Mouse (Mus musculus) stomach, embryonic 14.5 days (tissue): ENCODE results near the gene Mid1. TPM values are rescaled to one million over a fixed set of nuclear protein-coding genes. Genes with fewer than 3 reads are reported as not detected.
"Not testable (repeated sequence)": the region's sequence is repeated elsewhere in the genome, so short reads cannot be mapped to it uniquely, and the experiment has no call there.

Source experiments
- ATAC-seq: fragments of 200-750 bp; cut with Nextera tagmentation; 2 replicates; pipeline ENCODE4 v1.8.0; 2017; ENCODE audit warnings: low read depth, moderate TSS enrichment; ENCODE audit not compliant: insufficient number of reproducible peaks, insufficient read depth, low FRiP score
- H3K27ac ChIP-seq: fragments of 300-500 bp; sonication (generic); 2 replicates; pipeline ENCODE4 v1.5.1; 2014; ENCODE audit warnings: mild to moderate bottlenecking, low read length, moderate library complexity, mixed read lengths
- H3K27me3 ChIP-seq: fragments of 300-500 bp; sonication (generic); 2 replicates; pipeline ENCODE4 v1.6.1; 2014; ENCODE audit warnings: low read length, control low read depth, mixed read lengths; ENCODE audit not compliant: control insufficient read depth, insufficient read depth
- H3K36me3 ChIP-seq: fragments of 300-500 bp; sonication (generic); 2 replicates; pipeline ENCODE4 v1.6.1; 2014; ENCODE audit warnings: mild to moderate bottlenecking, control low read depth, low read length, moderate library complexity, mixed read lengths; ENCODE audit not compliant: control insufficient read depth, insufficient read depth
- H3K4me1 ChIP-seq: fragments of 300-500 bp; sonication (generic); 2 replicates; pipeline ENCODE4 v1.6.1; 2014; ENCODE audit warnings: low read length, control low read depth, mixed read lengths; ENCODE audit not compliant: control insufficient read depth, insufficient read depth
- H3K4me2 ChIP-seq: fragments of 300-500 bp; sonication (generic); replicated peaks from 2 replicates; pipeline ENCODE4 v1.6.1; 2014; ENCODE audit warnings: low read depth, low read length, control low read depth
- H3K4me3 ChIP-seq: fragments of 300-500 bp; sonication (generic); 2 replicates; pipeline ENCODE4 v1.5.1; 2014; ENCODE audit warnings: low read depth, low read length, control low read depth
- H3K9ac ChIP-seq: fragments of 300-500 bp; sonication (generic); replicated peaks from 2 replicates; pipeline ENCODE4 v1.6.1; 2014; ENCODE audit warnings: low read depth, mild to moderate bottlenecking, control low read depth, low read length, moderate library complexity, mixed read lengths
- H3K9me3 ChIP-seq: fragments of 300-500 bp; sonication (generic); 2 replicates; pipeline ENCODE4 v1.6.1; 2016; ENCODE audit warnings: low read depth, low read length, control low read depth; ENCODE audit not compliant: control insufficient read depth
- WGBS: fragments of 180-500 bp; shearing (Covaris S2); extraction: QIAGEN DNeasy Blood & Tissue Kit; methylation state at CpG from one replicate; pipeline ENCODE4 v1.1.7; 2014; 5-methylcytosine and 5-hydroxymethylcytosine counted together
- polyA plus RNA-seq: library from polyadenylated mRNA; unstranded; fragments of >200 nt; fragmentation: Nextera tagmentation; extraction: Ambion mirVana; gene quantifications from 2 replicates; pipeline ENCODE4 v1.2.1, GENCODE M21; 2014

The Mid1 gene
- polyA plus RNA-seq, 1 experiment from 2014 or later, result 14.4 TPM

- not testable (repeated sequence) for H3K4me3 ChIP-seq, H3K9ac ChIP-seq, H3K4me1 ChIP-seq, H3K9me3 ChIP-seq, H3K27ac ChIP-seq, H3K27me3 ChIP-seq, ATAC-seq, H3K4me2 ChIP-seq
- whole genome bisulfite sequencing, result 77% methylated on average over 6 of the region's 6 CpGs
- H3K36me3 ChIP-seq, result peaks cover 15% of the 10 kb centered on the region
These were observed 287.9 kb downstream of the Mid1 start for GRCm38 (mm10) chrX:169972791-169973494.

- peaks cover 15% of the 10 kb centered on the region for H3K36me3 ChIP-seq
- H3K4me1 ChIP-seq, H3K4me3 ChIP-seq, H3K9me3 ChIP-seq, H3K9ac ChIP-seq, ATAC-seq, H3K4me2 ChIP-seq, H3K27me3 ChIP-seq, H3K27ac ChIP-seq: not testable (repeated sequence)
- 62% methylated on average over 3 of the region's 3 CpGs for WGBS
These were observed 288.8 kb downstream of the Mid1 start for GRCm38 (mm10) chrX:169973806-169974205.

- not testable (repeated sequence) for H3K9ac ChIP-seq, H3K4me2 ChIP-seq, H3K27me3 ChIP-seq, H3K4me1 ChIP-seq, H3K4me3 ChIP-seq, H3K9me3 ChIP-seq, ATAC-seq, H3K27ac ChIP-seq
- WGBS, result 61% methylated on average over 4 of the region's 4 CpGs
- H3K36me3 ChIP-seq, result peaks cover 15% of the 10 kb centered on the region
These were observed 289.5 kb downstream of the Mid1 start for GRCm38 (mm10) chrX:169974456-169974855.

GRCm38 (mm10) chrX:169974974-169975373, 290.0 kb downstream of the Mid1 start:
- not testable (repeated sequence) for H3K4me2 ChIP-seq, H3K9me3 ChIP-seq, H3K27ac ChIP-seq, H3K4me1 ChIP-seq, H3K9ac ChIP-seq, H3K4me3 ChIP-seq, H3K27me3 ChIP-seq, ATAC-seq
- WGBS, result 55% methylated on average over 6 of the region's 6 CpGs
- peaks cover 13% of the 10 kb centered on the region for H3K36me3 ChIP-seq

- not testable (repeated sequence) for H3K27me3 ChIP-seq, H3K4me1 ChIP-seq, ATAC-seq, H3K9ac ChIP-seq, H3K4me3 ChIP-seq, H3K9me3 ChIP-seq, H3K27ac ChIP-seq, H3K4me2 ChIP-seq
- 71% methylated on average over 3 of the region's 3 CpGs for whole genome bisulfite sequencing
- peaks cover 13% of the 10 kb centered on the region; the same call in 1 of the 2 replicates for H3K36me3 ChIP-seq
These were observed 290.7 kb downstream of the Mid1 start for GRCm38 (mm10) chrX:169975681-169976131.

GRCm38 (mm10) chrX:169976340-169976739, 291.3 kb downstream of the Mid1 start:
- H3K9me3 ChIP-seq, H3K4me3 ChIP-seq, ATAC-seq, H3K27ac ChIP-seq, H3K4me2 ChIP-seq, H3K9ac ChIP-seq, H3K4me1 ChIP-seq, H3K27me3 ChIP-seq: not testable (repeated sequence)
- H3K36me3 ChIP-seq, result peaks cover 13% of the 10 kb centered on the region; the same call in 1 of the 2 replicates
- 79% methylated on average over 5 of the region's 5 CpGs for WGBS

GRCm38 (mm10) chrX:169977856-169978435, 292.9 kb downstream of the Mid1 start:
- H3K27ac ChIP-seq, H3K4me2 ChIP-seq, ATAC-seq, H3K9ac ChIP-seq, H3K9me3 ChIP-seq, H3K4me3 ChIP-seq, H3K27me3 ChIP-seq, H3K4me1 ChIP-seq: not testable (repeated sequence)
- peaks cover 22% of the 10 kb centered on the region; the same call in 1 of the 2 replicates for H3K36me3 ChIP-seq
- WGBS, result 87% methylated on average over 7 of the region's 7 CpGs

GRCm38 (mm10) chrX:169978436-169979381, 293.7 kb downstream of the Mid1 start:
- peaks cover 22% of the 10 kb centered on the region; the same call in 1 of the 2 replicates for H3K36me3 ChIP-seq

More at GRCm38 (mm10) chrX:169978436-169979381, 293.7 kb downstream of the Mid1 start:
- not testable (repeated sequence) for H3K4me3 ChIP-seq, H3K4me2 ChIP-seq, H3K4me1 ChIP-seq, ATAC-seq, H3K9ac ChIP-seq, H3K27me3 ChIP-seq
- Histone ChIP-seq H3K9me3 (peaks cover 12% of the 10 kb centered on the region), H3K27ac (0 out of 2 replicates have a peak overlapping the region, but pooled peaks have one; percentile 0)
- 64% methylated on average over 29 of the region's 29 CpGs for WGBS
